Mouse (Mus musculus) c-Kit-positive CD71-positive TER-119-negative erythroid progenitor cells, embryonic 14.5 days (primary cell): ENCODE data around the gene Clca3a1.

Experiments used
- DNase-seq: peaks from one replicate; pipeline ENCODE4 v3.0.0-alpha.2; 2013; ENCODE audit warnings: low read depth

Clca3a1 gene

DNA sequence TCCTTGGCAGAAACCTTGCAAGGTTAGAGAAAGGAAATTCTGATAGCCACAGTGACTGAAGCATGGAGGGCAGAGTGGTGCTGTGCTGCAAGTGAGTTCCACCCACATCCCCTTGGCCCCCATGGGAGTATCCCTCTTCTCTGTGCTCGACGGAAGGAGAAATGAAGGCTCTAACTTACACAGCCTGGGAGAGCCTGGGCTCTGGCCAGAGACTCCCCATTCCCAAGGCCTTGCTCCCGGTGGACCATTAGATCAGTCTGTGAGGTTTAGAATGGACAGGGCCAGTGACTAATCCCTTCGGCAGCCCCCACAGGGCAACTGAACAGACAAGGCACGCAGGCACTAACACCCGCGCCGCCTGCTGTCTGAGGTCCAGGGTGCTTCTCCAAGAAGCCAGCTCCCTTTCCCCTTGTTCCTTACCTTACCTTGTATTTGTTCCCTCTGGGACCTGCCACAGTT, 81.0 kb downstream of the Clca3a1 start:
- DNase-seq, result no peak
